Mouse (Mus musculus) yolk sac, embryonic 10.5 days (tissue): ENCODE measurements around the gene Mrpl55.
"Not testable (repeated sequence)": the region's sequence is repeated elsewhere in the genome, so short reads cannot be mapped to it uniquely, and the experiment has no call there.

Experiments used
- DNase-seq: peaks from one replicate; pipeline ENCODE4 v3.0.0-alpha.2; 2017; ENCODE audit warnings: low spot score

The Mrpl55 gene

DNA sequence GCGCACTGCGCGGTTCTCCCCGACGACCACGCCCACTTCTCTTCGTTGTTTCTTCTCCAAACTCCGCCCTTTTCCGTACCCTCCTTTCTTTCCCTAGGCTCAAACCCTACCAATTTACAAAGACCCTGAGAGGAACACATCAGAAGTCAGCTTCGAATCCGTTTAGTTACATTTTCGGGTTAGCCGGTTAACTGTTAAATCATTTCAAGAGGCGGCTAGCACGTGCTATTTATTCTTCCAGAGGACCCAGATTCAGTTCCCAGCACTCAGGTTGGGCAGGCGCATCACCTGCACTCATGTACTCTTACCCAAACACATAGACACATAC lies 10.3 kb upstream of the Mrpl55 start, which contains the start of gene Guk1:
Gene Guk1, minus strand, starts transcription at position 154 of the 328 bp plus-strand sequence.
- DNase-seq: no peak

DNA sequence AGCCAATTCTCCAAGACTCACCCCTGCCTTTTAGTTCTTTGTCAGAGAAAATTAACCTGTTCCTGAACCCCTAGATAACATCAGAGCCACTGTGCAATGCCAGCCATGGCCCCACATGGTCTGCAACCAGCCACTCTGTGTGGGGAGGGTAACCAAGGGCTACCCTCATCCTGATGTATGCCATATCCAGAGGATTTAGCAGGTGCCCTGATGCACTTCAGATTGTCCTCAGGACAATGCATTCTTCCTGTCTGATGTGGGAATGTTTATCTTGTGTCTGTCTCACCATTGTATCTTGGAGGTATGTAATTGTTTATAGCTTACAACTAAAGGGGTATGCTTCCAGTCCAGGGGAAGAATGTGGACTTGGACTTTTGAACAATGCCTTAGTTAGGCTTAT lies 6.1 kb upstream of the Mrpl55 start:
- no peak for DNase-seq

DNA sequence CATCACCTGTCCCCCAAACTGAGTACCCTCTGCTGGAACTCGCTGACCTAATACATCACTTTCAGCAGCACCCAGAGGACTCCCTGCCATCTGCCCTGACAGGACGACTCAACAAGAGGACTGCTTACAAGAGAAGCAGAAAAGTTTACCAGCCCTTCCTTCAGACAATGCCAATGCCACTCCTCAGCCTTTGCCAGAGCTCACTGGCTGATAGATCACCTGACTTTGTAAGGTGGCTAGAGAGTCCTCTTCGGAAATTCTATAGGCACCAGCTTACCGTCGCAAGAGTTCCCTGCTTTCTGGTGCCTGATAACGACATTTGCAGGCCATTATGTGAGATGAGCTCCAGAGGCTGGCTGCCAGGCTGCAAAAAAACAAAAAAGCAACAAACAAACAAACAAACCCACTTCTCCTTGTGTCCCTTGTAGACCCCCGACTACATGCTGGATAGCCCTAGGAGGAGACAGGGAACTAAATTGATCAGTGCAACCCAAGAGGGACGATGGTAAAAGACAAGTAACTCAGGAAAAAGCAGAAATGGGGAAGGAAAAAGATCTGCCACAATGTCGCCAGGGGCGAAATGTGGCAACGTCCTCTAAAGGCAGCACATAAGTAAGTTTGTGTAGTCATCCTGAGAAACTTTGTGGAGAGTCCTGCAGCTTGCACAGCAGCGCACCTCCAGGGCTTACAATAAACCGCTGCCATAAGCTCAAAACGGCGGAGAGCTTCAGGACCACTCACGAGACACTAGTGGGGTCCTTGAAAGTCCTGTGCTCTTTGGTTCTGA lies 877 bp upstream of the Mrpl55 start:
- no peak for DNase-seq

DNA sequence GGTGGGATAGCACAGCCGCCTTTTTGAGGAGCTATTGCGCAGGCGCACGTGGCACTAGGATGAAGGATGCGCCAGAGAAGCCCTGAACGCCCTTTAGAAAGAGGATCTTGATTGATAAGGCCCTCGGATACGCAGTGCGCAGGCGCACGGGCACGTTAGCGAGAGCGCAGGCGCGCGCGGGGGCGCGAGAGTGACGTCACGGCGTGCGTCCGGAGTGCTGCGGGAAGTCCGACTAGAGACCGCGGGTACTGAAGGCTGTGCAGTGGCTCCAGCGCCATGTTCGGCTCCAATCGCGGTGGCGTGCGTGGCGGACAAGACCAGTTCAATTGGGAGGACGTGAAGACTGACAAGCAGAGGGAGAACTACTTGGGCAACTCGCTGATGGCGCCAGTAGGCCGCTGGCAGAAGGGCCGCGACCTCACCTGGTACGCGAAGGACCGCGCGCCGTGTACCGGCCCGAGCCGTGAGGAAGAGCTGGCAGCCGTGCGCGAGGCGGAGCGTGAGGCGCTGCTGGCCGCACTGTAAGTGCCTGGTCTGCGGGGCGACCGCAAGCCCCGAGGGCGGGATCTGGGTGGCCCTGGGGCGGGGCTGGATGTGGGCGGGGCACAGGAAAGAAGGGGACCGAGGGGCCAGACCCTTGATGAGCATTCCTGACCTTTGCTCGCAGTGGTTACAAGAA lies 6.0 kb downstream of the Mrpl55 start, which contains the start of gene 2310033P09Rik:
Gene 2310033P09Rik, plus strand, starts transcription at position 169 of the 679 bp plus-strand sequence.
- DNase-seq: peak; percentile 93

DNA sequence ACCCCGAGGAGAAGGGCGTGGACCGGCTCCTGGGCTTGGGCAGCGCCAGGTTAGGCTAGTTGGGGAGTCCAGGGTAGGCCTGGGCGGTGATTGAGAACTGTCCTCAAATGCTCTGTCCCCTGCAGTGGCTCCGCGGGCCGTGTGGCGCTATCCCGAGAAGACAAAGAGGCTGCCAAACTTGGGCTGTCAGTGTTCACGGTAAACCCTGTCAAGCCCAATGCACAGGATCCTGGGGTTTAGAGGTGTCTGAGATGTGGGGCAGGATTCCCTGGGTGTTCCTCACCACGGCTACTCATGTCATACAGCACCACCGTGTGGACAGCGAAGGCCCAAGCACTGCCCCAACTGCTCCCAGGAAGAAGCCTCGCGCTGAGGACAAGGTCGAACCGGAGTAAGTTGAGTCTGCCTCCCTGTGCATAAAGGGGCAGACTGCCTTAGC lies 6.7 kb downstream of the Mrpl55 start:
- DNase-seq: peak; percentile 82

DNA sequence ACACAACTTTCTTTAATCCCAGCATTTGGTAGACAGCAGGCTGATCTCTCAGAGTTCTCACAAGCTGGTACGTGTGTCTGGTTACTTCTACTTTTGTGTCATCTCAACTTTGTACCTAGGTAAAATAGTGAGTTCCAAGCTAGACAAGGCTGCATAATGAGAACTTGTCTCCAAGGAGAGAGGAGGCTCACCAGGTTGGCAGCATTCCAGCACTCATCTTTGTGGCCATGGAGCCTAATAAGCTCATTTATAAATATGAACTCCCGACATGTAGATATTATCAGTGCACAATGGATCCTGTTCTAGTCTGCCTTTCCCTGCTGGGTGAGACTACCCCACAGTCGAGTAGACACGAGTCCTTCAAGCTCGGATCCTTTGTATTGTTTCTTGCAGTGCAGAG lies 7.3 kb downstream of the Mrpl55 start:
- no peak for DNase-seq

DNA sequence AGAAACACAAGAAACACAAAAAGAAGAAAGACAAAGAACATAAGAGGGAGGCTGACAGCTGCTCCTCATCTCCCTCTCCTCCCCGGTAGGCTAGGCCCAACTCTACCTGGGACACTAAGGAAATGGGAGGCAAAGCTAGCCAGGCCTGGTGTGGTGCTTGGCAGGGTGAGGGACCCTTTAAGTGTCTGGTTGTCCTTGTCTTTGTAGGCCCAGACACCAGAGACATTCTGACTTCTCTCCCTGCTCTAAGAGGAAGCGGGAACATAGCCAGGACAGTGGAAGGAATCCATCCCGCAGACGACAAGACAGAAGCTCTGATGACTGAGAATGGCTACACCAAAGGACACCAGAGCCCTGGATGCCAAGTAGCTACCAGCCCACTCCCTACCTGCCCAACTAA lies 7.7 kb downstream of the Mrpl55 start:
- no peak for DNase-seq

DNA sequence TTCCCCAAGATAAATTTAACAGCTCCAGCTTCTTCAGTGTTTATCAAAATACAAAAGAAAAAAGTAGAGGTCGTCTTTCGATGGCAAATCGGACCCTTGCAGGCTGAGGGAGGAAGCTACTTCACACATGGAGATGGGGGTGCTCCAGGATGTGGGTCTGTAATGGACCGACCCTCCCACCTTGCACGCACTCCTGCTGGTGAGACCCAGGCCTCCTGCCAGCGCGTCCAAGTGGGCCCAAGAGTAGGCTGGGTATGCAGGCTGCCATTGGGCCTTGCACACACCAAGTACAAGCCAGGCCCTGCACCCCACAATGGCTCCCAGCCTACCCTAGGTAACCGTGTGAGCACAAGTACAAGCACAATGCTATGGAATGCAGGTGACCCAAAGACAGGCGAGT lies 9.3 kb downstream of the Mrpl55 start:
- not testable (repeated sequence) for DNase-seq

DNA sequence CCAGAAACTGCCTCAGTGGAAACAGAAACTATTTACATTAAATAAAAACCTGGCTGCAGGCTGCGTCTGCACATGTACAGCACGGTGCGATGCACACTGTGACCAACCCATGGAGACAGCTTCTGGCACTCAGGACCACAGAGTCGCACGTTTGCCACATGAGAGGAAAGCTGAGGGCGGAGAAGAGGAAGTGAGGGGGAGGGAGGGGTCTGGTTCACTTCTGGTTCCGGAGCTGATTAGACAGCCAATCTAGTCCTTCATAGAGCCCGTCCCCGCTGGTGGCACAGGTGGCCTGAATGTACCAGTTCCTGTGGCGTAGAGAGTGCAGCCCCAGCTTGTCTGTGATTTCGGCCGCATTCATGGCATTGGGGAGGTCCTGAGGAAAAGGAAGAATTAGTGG lies 10.0 kb downstream of the Mrpl55 start:
- not testable (repeated sequence) for DNase-seq

DNA sequence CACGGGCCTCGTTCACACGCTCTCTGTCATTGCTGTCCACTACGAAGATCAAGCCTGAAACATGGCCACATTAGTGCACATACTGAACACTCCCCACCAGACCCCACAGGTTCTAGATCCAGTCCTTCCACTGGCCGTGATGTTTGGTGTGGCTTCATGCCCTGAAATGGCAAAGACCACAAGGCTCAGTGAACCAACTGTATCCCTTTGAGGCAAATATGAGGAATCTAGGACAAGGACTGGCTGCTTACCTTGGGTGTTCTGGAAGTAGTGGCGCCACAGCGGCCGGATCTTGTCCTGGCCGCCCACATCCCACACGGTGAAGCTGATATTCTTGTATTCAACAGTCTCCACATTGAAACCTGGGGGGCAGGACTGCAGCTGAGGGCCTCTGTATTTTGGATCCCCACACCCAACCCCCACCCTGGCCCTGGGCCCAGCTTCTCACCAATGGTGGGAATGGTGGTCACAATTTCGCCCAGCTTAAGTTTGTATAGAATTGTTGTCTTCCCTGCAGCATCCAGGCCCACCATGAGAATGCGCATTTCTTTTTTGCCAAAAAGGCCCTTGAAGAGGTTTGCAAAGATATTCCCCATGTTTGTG lies 10.7 kb downstream of the Mrpl55 start:
- DNase-seq: no peak

DNA sequence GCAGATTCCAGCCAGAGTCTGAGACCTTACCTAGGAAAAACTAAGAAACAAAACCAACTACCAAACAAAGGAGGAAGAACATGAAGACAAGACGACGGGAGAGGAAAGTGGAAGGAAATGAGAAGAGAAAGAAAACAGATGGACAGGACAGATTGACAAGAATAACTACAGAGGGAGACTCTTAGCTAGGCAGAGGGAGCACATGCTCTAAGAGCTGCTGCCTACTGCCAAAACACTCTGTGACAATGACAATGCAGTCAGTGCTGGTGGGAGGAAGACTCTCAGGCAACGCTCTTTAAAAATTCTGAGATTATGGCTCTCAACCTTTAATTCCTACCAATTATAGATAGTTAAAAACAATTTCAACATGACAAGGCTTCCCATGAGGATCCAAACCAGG lies 14.7 kb downstream of the Mrpl55 start:
- no peak for DNase-seq

DNA sequence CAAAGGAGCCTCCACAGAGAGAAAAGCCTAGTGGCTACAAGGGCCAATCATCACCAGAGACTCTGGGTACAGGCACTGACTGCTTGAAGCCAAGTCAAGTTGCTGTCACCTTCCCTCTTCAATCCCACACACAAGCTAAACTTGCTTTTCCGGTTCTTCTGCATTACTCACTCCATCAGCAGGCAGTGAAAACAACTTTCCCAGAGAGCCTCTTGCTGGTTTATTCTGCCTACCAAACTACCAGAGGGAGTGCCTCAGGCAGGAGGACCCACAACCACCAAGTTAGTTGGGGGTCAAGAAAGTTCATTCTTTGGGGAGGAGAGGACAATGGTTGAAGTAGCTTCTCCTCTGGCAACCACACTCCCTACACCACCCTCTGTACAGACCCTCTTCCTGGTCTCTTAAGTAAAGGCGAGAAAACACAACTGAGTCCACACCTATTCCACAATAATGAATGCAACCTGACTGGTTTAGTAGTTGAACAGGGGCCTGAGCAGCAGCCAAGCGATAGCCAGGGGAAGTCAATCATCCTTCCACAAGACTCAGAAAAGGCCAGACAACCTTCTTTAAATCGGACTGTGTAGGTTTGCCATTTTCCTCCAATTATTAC lies 16.2 kb downstream of the Mrpl55 start:
- no peak for DNase-seq

DNA sequence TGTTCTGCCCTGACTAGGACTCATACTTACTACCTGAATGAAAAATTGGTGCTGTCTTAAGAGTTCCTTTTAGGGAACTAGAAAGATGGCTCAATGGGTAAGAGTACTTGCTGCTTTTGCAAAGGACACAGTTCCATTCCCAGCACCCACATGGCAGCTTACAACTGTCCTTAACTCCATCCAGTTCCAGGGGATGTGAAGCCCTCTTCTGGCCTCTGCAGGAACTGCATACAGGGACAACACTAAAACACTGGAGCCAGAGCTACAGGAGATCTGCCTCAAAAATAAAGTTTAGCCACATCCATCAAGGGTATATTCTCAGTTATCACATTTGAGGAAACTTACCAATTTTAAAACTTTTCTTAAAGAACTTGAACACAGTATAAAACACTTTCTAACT lies 16.8 kb downstream of the Mrpl55 start:
- DNase-seq: no peak

DNA sequence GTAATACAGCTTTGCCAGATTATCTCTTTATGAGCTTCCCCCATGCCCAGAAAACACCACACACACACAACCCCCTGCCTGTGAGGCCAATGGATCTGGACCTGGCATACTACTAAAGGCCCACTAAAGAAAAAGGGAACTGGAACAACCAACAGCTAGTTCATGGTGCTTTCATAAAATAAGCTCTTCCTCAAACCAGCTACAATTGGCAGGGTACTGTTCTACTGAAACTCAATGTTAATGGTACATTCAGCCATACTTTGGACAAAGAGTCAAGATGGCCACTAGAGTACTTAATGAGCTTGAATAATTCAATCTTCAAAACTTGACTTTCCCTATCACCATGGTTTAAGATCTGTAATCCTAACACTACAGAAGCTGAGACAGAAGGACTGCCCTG lies 19.3 kb downstream of the Mrpl55 start:
- no peak for DNase-seq

DNA sequence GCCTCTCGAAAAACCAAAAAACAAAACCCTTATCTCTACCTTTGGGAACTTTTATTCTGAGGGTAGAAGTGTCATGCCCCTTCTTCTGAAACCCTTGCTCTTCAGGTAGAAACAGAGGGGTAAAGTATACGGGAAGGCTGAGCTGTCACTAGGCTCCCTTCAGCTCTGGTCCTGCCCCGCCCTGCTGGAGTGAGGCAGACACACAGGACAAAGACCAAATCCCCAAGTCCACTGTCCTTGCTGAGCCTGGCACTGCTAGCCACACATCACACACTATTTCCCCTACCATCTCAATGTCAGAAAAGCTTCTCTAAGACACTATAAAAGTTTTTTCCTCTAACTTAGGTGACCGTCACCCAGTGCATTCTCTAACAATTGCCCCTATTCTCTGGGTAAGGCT lies 20.0 kb downstream of the Mrpl55 start:
- DNase-seq: no peak

DNA sequence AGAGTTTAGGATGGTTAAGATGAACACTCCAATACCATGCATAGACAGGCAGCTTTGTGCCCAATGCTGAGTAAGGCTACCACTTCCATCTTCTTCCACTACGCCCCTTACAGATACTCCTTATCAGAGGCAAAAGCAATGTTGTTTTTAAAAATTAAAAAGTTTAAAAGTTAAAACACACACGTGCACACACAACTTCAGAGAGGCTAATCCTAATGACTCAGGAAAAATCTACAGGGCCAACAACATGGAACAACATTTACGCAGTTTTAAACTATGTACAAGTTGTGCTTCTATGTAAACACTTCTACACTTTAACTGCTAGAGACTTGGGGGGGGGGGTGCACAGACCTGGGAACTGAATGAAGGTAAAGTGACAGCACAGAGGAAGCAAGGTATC lies 21.7 kb downstream of the Mrpl55 start:
- DNase-seq: no peak

DNA sequence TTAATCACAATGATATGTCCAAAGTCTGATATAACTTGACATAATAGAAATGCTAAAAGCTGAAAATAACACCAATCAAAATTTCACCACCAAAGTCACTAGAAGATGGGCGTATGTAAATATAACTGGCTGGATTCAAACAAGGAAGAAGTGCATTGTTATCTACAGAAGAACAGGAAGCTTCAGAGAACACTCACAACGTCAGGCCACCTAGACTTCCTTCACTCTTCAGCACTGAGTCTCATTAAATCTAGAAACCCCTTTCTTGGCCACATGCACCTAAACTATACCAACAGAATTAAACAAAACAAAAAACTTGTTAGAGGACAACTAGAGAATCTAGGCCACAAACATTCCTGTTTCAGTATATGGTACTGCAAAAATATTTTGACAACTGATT lies 22.2 kb downstream of the Mrpl55 start:
- DNase-seq: no peak

DNA sequence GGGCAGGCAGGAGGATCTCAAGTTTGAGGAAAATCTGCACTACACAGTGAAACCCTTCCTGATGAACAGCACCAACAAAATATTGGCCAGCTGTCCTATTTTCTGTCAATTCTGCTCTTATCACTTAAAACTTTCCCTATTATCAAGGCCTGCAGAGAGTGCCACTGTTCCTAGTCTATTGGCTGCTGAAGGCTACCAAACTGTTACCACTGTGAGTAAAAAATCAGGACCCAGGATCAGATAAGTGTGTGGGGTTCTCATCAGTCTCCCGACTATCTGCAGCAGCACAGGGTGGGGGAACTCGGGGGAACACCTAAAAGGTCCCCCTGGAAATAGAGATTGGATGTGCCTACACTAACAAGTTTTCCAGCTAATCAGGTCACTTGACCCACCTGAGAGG lies 22.9 kb downstream of the Mrpl55 start:
- no peak for DNase-seq

DNA sequence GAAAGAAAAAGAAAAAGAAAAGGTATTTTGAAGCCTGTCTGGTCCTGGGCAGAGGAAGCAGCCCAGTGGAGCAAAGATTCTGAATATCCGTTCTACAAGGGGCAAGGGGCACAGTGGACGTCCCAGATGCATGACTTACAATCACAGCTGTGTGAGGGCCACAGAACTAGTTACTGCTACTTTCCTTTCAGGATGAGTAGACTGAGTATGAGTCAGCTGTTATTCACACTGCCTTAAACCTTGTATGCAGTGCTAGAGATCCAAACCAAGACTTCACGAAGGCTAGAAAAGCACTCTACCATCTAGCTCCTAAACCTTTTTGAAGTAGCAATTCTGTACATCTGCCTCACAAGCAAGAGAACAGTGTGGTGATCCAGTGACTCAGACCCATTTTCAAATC lies 24.0 kb downstream of the Mrpl55 start:
- no peak for DNase-seq

DNA sequence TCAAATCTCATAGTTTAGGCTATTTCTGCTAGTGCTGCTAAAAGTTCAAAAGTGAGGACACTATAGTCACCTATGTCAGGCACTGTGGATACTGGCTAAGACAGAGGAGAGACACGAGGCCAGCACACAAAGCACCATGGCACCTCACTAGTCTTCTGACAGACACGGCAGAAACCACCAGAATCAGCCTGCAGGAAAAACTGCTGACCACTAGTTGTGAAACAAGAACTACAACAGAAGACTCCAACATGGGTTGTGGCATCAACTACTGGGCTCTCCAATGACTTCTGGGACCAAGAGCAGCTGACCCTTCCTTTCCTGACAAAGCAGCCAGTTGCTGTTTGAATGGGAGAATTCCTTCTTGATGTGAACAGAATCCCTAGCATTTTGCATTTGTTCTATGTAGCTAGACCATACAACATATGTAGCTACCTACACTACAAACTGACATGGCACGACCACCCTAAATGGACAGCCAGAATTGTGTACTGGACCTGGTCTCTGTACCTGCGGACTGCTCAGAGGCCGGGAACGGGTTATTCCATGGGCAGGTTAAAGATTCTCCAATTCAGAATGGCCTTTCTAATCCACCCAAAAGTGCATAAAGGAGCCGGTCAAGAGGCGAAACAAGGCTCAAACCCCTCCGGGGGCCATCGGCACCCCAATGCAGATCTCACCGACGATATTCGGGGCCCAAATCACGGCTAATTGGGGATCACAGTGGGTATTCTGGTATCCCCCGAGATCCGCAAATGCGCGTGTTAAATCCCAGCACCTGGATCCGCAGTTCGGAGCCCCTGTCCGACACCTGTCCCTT lies 24.7 kb downstream of the Mrpl55 start:
- no peak for DNase-seq

DNA sequence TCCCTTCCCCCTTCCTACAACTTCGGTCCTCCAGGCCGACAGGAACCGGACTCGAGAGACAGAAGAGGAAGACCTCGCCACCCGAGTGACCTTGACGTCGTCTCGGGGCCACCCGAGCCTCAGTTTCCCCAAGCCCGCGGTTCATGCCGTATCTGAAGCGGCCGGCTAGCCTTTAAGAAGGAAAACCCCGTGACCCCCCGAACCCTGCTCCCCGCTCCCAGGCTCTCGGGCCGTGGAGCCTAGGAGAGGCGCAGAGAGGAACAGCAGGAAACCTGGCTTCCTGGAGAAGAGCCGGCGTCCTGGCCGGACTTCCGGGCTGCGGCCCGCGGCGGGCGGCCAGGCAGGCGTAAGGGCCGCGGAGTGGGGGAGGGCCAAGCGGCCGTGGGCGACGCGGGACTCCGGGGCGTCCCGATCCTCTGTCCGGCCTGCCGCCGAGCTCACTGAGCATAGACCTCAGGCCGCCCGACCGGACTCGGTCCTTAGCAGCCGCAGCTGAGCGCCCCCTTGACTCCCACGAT lies 25.4 kb downstream of the Mrpl55 start:
- DNase-seq: no peak
